Mouse (Mus musculus) midbrain, embryonic 14.5 days (tissue): Measurements from ENCODE around the gene Hspa12b. TPM values are rescaled to one million over a fixed set of nuclear protein-coding genes. Genes with fewer than 3 reads are reported as not detected.

Experiments used
- ATAC-seq: fragments of 200-750 bp; cut with Nextera tagmentation; 2 replicates; pipeline ENCODE4 v1.8.0; 2017; ENCODE audit warnings: moderate number of reproducible peaks, moderate library complexity; ENCODE audit not compliant: low FRiP score, low TSS enrichment
- DNase-seq: peaks from one replicate; pipeline ENCODE4 v3.0.0-alpha.2; 2015
- H3K27ac ChIP-seq: fragments of 300-500 bp; sonication (generic); replicated peaks from 2 replicates; pipeline ENCODE4 v1.5.1; 2014; ENCODE audit warnings: mild to moderate bottlenecking, low read depth, low read length, moderate library complexity
- H3K27me3 ChIP-seq: fragments of 300-500 bp; sonication (generic); 2 replicates; pipeline ENCODE4 v1.6.1; 2014; ENCODE audit warnings: low read length, control low read depth, mixed read lengths; ENCODE audit not compliant: control insufficient read depth, insufficient read depth
- H3K36me3 ChIP-seq: fragments of 300-500 bp; sonication (generic); 2 replicates; pipeline ENCODE4 v1.6.1; 2014; ENCODE audit warnings: low read length, control low read depth; ENCODE audit not compliant: control insufficient read depth, insufficient read depth
- H3K4me1 ChIP-seq: fragments of 300-500 bp; sonication (generic); 2 replicates; pipeline ENCODE4 v1.6.1; 2014; ENCODE audit warnings: mild to moderate bottlenecking, antibody characterized with exemption, low read length, control low read depth; ENCODE audit not compliant: control insufficient read depth, insufficient read depth
- H3K4me2 ChIP-seq: fragments of 300-500 bp; sonication (generic); 2 replicates; pipeline ENCODE4 v1.6.1; 2014; ENCODE audit warnings: mild to moderate bottlenecking, low read length, moderate library complexity
- H3K4me3 ChIP-seq: fragments of 300-500 bp; sonication (generic); replicated peaks from 2 replicates; pipeline ENCODE4 v1.5.1; 2014; ENCODE audit warnings: low read depth, low read length
- H3K9ac ChIP-seq: fragments of 300-500 bp; sonication (generic); replicated peaks from 2 replicates; pipeline ENCODE4 v1.6.1; 2014; ENCODE audit warnings: mild to moderate bottlenecking, low read length, moderate library complexity
- H3K9me3 ChIP-seq: fragments of 300-500 bp; sonication (generic); 2 replicates; pipeline ENCODE4 v1.6.1; 2016; ENCODE audit warnings: low read length, control low read depth, mixed read lengths; ENCODE audit not compliant: control insufficient read depth
- WGBS: fragments of 180-500 bp; shearing (Covaris S2); extraction: QIAGEN DNeasy Blood & Tissue Kit; methylation state at CpG from one replicate; pipeline ENCODE4 v1.1.7; 2014; 5-methylcytosine and 5-hydroxymethylcytosine counted together
- polyA plus RNA-seq: library from polyadenylated mRNA; unstranded; fragments of >200 nt; fragmentation: Nextera tagmentation; extraction: Ambion mirVana; gene quantifications from 2 replicates; pipeline ENCODE4 v1.2.1, GENCODE M21; 2014

Hspa12b gene
- polyA plus RNA-seq, 1 experiment from 2014 or later, result 1.7 TPM

DNA sequence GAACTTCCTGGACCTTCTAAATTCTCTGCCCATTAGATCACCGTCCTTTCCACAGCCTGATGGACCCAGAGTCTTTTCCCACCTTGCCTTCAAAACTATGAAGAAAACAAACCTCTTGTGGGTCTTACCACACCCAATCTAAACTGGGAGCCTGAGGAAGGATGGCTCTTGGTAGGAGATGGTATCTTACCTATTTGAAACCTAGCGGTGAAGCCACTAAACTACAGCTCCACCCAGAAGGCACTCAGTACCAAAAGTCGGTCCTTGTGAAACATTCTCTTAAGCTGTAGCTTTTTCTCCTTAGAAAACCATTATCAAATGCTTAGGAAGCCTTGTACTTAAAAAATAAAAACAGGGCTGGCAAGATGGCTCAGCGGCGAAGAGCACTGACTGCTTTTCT is 61.2 kb downstream of the Hspa12b start:
- DNase-seq (no peak), ATAC-seq (no peak)
- H3K9ac ChIP-seq, result no peak overlapping the region
- no peaks in the 10 kb centered on the region for H3K9me3 ChIP-seq
- WGBS, result 95% methylated on average over 5 of the region's 5 CpGs
- H3K36me3 ChIP-seq, result peaks cover 11% of the 10 kb centered on the region
- H3K4me2 ChIP-seq, result peak overlapping the region; percentile 83
- peaks cover 36% of the 10 kb centered on the region for H3K4me1 ChIP-seq
- no peak overlapping the region for H3K4me3 ChIP-seq
- H3K27me3 ChIP-seq, result no peaks in the 10 kb centered on the region
- no peak overlapping the region for H3K27ac ChIP-seq

DNA sequence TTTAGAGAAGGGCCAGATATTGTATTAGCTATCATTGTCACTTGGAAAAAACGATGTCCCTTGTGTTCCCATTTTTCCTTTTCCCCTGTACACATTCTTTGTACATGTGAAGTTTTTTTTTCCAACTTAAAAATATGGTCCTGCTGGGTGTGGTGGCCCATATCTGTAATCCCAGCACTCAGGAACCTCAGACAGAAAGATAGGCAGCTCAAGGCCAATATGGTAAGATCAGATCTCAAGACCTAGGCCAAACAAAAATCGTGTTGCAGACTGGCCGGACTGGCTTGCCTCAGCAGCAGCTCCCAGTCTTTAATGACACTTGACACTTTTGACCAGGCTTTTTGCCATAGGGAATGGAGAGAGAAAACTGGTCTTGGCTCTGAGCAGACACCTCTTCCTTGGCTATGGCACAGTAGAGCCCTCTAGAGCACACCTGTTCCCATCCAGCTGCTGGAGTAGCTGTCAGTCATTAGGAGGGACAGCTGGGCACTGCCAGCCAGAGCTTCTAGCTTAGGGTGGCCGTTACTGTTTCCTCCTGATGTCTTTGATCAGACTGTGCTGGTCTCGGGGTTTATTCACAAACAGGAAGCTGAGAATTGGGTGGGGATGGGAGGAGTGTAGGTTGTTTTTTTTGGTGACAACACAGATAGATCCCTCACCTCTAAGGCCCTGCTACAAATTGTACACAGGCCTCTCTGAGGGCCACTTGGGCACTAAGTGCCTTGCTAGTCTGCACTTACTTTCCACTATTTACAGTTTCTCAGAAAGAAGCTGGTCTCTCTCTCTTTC is 62.6 kb downstream of the Hspa12b start:
- no peak for ATAC-seq
- Histone ChIP-seq H3K4me3 (no peak overlapping the region), H3K9ac (no peak overlapping the region), H3K9me3 (no peaks in the 10 kb centered on the region), H3K27me3 (no peaks in the 10 kb centered on the region), H3K4me2 (peak overlapping the region; percentile 17), H3K36me3 (peaks cover 24% of the 10 kb centered on the region), H3K4me1 (peaks cover 36% of the 10 kb centered on the region), H3K27ac (peak overlapping the region; percentile 78)
- DNase-seq, result no peak
- WGBS, result 24% methylated on average over 5 of the region's 5 CpGs

- Histone ChIP-seq H3K27me3 (no peaks in the 10 kb centered on the region), H3K27ac (peak overlapping the region; percentile 78), H3K4me3 (no peak overlapping the region), H3K4me2 (peak overlapping the region; percentile 17; the same call in 1 of the 2 replicates), H3K9me3 (no peaks in the 10 kb centered on the region), H3K9ac (no peak overlapping the region; the same call in 1 of the 2 replicates), H3K4me1 (peaks cover 36% of the 10 kb centered on the region), H3K36me3 (peaks cover 24% of the 10 kb centered on the region)
- 4% methylated on average over 10 of the region's 10 CpGs for WGBS
- DNase-seq, result peak; percentile 71
- ATAC-seq, result peak; percentile 74
These were observed 63.4 kb downstream of the Hspa12b start for GRCm38 (mm10) chr2:131190344-131191004.

GRCm38 (mm10) chr2:131191005-131191390 is 63.9 kb downstream of the Hspa12b start:
- Histone ChIP-seq H3K27ac (peak overlapping the region; percentile 78), H3K9me3 (no peaks in the 10 kb centered on the region), H3K27me3 (no peaks in the 10 kb centered on the region), H3K4me1 (peaks cover 36% of the 10 kb centered on the region), H3K36me3 (peaks cover 24% of the 10 kb centered on the region), H3K4me3 (no peak overlapping the region), H3K4me2 (no peak overlapping the region), H3K9ac (no peak overlapping the region)
- ATAC-seq, result no peak
- no peak for DNase-seq
- WGBS, result 64% methylated on average over 7 of the region's 7 CpGs

Other genes with a start within 250 kb of the Hspa12b start
- 77.7 and 107 TPM in 2 replicates for gene 4930402H24Rik, start 220.9 kb upstream of the Hspa12b start, polyA plus RNA-seq
- 19.0 and 22.5 TPM in 2 replicates for gene Atrn, start 220.8 kb upstream of the Hspa12b start, polyA plus RNA-seq
- 37.8 and 41.7 TPM in 2 replicates for gene Gfra4, start 84.2 kb upstream of the Hspa12b start, polyA plus RNA-seq
- 0.36 and 0.58 TPM in 2 replicates for gene Adam33, start 63.5 kb upstream of the Hspa12b start, polyA plus RNA-seq
- gene Siglec1, start 40.5 kb upstream of the Hspa12b start, polyA plus RNA-seq, result 0.51 TPM in 1 of 2 replicates, not detected in the other
- gene Gm11037, start 6.2 kb downstream of the Hspa12b start, polyA plus RNA-seq, result not detected in 2 replicates
- 76.4 and 85.7 TPM in 2 replicates for gene 1700037H04Rik, start 32.8 kb downstream of the Hspa12b start, polyA plus RNA-seq
- 11.1 TPM in 2 replicates for gene Cenpb, start 52.8 kb downstream of the Hspa12b start, polyA plus RNA-seq
- 16.4 and 31.5 TPM in 2 replicates for gene Cdc25b, start 59.7 kb downstream of the Hspa12b start, polyA plus RNA-seq
- gene Spef1, start 60.0 kb downstream of the Hspa12b start, polyA plus RNA-seq, result 11.3 and 14.1 TPM in 2 replicates
- 32.5 and 34.3 TPM in 2 replicates for gene Ap5s1, start 79.8 kb downstream of the Hspa12b start, polyA plus RNA-seq
- gene Mavs, start 106.8 kb downstream of the Hspa12b start, polyA plus RNA-seq, result 3.8 and 6.8 TPM in 2 replicates
- 26.4 and 34.9 TPM in 2 replicates for gene Pank2, start 135.2 kb downstream of the Hspa12b start, polyA plus RNA-seq
- 19.6 and 21.2 TPM in 2 replicates for gene Rnf24, start 225.6 kb downstream of the Hspa12b start, polyA plus RNA-seq